Mouse (Mus musculus): ENCODE measurements at regions not wholly inside any gene's neighbourhood (a gene's known extent, or its start where the extent isn't known, plus 50 kb on each side); places are given as distances from the start of the nearest gene placed in this dataset.

- ChIA-PET POLR2A (no interaction called here), CTCF (no interaction called here)
Observed at GRCm38 (mm10) chr1:99369776-99370175, 402.8 kb upstream of the Cntnap5b start.

- ChIA-PET POLR2A (no interaction called here), CTCF (no interaction called here)
Observed at GRCm38 (mm10) chr1:99370346-99370940, 402.1 kb upstream of the Cntnap5b start.

GRCm38 (mm10) chr1:99395813-99396212, 376.8 kb upstream of the Cntnap5b start:
- ChIA-PET POLR2A (no interaction called here), CTCF (interaction anchor here in 1 of 4 experiments (0.6 kb wide), 1 partner anchor 185 kb away, joined by 8 read pairs; no protein-coding TSS in a partner anchor)

All from embryonic stem cell, embryonic (primary cell).